Mouse (Mus musculus) forebrain, embryonic 14.5 days (tissue): ENCODE results near the gene Armc7. TPM values are rescaled to one million over a fixed set of nuclear protein-coding genes. Genes with fewer than 3 reads are reported as not detected.
A peak's percentile ranks its signal among the peaks of the same experiment; 100 is the strongest.
"Not testable (repeated sequence)": the region's sequence is repeated elsewhere in the genome, so short reads cannot be mapped to it uniquely, and the experiment has no call there.

Experiments
- ATAC-seq: fragments of 200-750 bp; cut with Nextera tagmentation; 2 replicates; pipeline ENCODE4 v1.8.0; 2017; ENCODE audit warnings: mild to moderate bottlenecking, moderate library complexity
- DNase-seq: peaks from one replicate; pipeline ENCODE4 v3.0.0-alpha.2; 2015; ENCODE audit warnings: low spot score
- H3K27ac ChIP-seq: fragments of 300-500 bp; sonication (generic); 2 replicates; pipeline ENCODE4 v1.5.1; 2014; ENCODE audit warnings: low read depth, mild to moderate bottlenecking, control low read depth, low read length, moderate library complexity
- H3K27me3 ChIP-seq: fragments of 300-500 bp; sonication (generic); replicated peaks from 2 replicates; pipeline ENCODE4 v1.6.1; 2014; ENCODE audit warnings: low read length, control low read depth, mixed read lengths; ENCODE audit not compliant: control insufficient read depth, insufficient read depth
- H3K36me3 ChIP-seq: fragments of 300-500 bp; sonication (generic); 2 replicates; pipeline ENCODE4 v1.6.1; 2014; ENCODE audit warnings: low read length, control low read depth; ENCODE audit not compliant: control insufficient read depth, insufficient read depth
- H3K4me1 ChIP-seq: fragments of 300-500 bp; sonication (generic); 2 replicates; pipeline ENCODE4 v1.6.1; 2014; ENCODE audit warnings: antibody characterized with exemption, low read length, control low read depth; ENCODE audit not compliant: control insufficient read depth, insufficient read depth
- H3K4me2 ChIP-seq: fragments of 300-500 bp; sonication (generic); 2 replicates; pipeline ENCODE4 v1.6.1; 2014; ENCODE audit warnings: mild to moderate bottlenecking, control low read depth, low read length
- H3K4me3 ChIP-seq: fragments of 300-500 bp; sonication (generic); 2 replicates; pipeline ENCODE4 v1.5.1; 2014; ENCODE audit warnings: low read depth, low read length, control low read depth
- H3K9ac ChIP-seq: fragments of 300-500 bp; sonication (generic); 2 replicates; pipeline ENCODE4 v1.6.1; 2014; ENCODE audit warnings: mild to moderate bottlenecking, low read length, control low read depth, moderate library complexity
- H3K9me3 ChIP-seq: fragments of 300-500 bp; sonication (generic); replicated peaks from 2 replicates; pipeline ENCODE4 v1.6.1; 2016; ENCODE audit warnings: low read length, control low read depth, mixed read lengths; ENCODE audit not compliant: control insufficient read depth
- WGBS: fragments of 180-500 bp; shearing (Covaris S2); extraction: QIAGEN DNeasy Blood & Tissue Kit; methylation state at CpG from one replicate; pipeline ENCODE4 v1.1.7; 2014; 5-methylcytosine and 5-hydroxymethylcytosine counted together
- polyA plus RNA-seq: library from polyadenylated mRNA; unstranded; fragments of >200 nt; fragmentation: Nextera tagmentation; extraction: Ambion mirVana; gene quantifications from 2 replicates; pipeline ENCODE4 v1.2.1, GENCODE M21; 2014

Gene Armc7
- polyA plus RNA-seq, 1 experiment from 2014 or later, result 11.5 TPM

GRCm38 (mm10) chr11:115451781-115452241 is 23.7 kb upstream of the Armc7 start:
- ATAC-seq, result no peak
- no peak overlapping the region for H3K4me3 ChIP-seq
- no peak overlapping the region for H3K27ac ChIP-seq
- DNase-seq, result no peak
- no peaks in the 10 kb centered on the region for H3K4me1 ChIP-seq
- no peaks in the 10 kb centered on the region for H3K9me3 ChIP-seq
- no peaks in the 10 kb centered on the region for H3K36me3 ChIP-seq
- no peaks in the 10 kb centered on the region for H3K27me3 ChIP-seq
- 83% methylated on average over 8 of the region's 8 CpGs for WGBS
- H3K4me2 ChIP-seq, result no peak overlapping the region
- H3K9ac ChIP-seq, result no peak overlapping the region

DNA sequence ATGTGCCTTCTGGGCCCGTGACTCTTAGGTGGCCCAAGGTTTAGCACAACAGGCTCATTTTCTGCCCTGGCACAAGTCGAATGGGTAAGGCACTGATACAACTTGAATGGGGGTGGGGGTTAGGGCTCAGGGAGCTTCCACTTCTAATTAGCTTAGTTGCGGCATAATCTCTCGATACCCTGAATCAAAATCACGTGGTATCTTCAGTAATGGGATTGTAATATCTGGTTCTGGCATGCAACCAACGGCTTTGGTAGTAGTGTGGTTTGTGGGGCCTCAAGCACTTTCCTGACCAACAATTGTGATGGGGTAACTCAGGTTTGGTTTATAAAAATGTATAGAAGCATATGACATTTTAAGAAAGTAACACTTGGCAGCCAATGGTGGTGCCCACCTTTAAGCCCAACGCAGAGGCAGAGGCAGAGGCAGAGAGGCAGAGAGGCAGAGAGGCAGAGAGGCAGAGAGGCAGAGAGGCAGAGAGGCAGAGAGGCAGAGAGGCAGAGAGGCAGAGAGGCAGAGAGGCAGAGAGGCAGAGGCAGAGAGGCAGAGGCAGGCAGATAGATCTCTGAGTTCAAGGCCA is 23.1 kb upstream of the Armc7 start:
- H3K4me2 ChIP-seq, result no peak overlapping the region
- H3K4me1 ChIP-seq, result no peaks in the 10 kb centered on the region
- no peaks in the 10 kb centered on the region for H3K9me3 ChIP-seq
- H3K27me3 ChIP-seq, result no peaks in the 10 kb centered on the region
- H3K4me3 ChIP-seq, result no peak overlapping the region
- no peaks in the 10 kb centered on the region for H3K36me3 ChIP-seq
- WGBS, result 64% methylated on average over 7 of the region's 7 CpGs
- ATAC-seq, result no peak
- no peak overlapping the region for H3K9ac ChIP-seq
- no peak overlapping the region for H3K27ac ChIP-seq
- no peak for DNase-seq

DNA sequence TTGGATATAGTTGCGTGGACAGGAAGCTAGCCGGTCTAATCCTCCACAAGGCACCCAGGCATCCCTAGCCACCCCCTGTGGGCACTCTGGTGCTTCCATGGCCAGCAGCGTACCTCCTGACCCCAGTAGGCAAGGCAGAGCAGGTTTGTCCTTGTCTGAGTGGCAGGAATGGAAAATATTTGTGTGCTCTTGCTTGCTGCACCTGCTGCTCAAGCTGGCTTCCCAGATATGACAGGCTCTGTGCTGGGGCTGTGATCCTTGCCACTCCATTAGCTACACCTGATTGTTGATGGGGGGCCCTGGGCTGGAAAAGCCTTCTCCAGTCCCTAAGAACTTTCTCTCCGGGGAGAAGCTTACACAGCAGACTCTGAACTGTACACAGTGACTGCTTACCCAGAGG is 22.2 kb upstream of the Armc7 start:
- Histone ChIP-seq H3K4me1 (no peaks in the 10 kb centered on the region), H3K27ac (no peak overlapping the region), H3K27me3 (no peaks in the 10 kb centered on the region), H3K4me3 (no peak overlapping the region), H3K9me3 (no peaks in the 10 kb centered on the region), H3K4me2 (no peak overlapping the region), H3K36me3 (no peaks in the 10 kb centered on the region), H3K9ac (no peak overlapping the region)
- no peak for ATAC-seq
- 71% methylated on average over 4 of the region's 4 CpGs for WGBS
- DNase-seq, result no peak

- ATAC-seq, H3K4me1 ChIP-seq, H3K36me3 ChIP-seq, H3K9me3 ChIP-seq, H3K4me2 ChIP-seq, H3K4me3 ChIP-seq, H3K27ac ChIP-seq, DNase-seq, H3K27me3 ChIP-seq, H3K9ac ChIP-seq: not testable (repeated sequence)
- 82% methylated on average over 6 of the region's 6 CpGs for WGBS
These were observed 20.6 kb upstream of the Armc7 start for GRCm38 (mm10) chr11:115454822-115455221.

- H3K9ac ChIP-seq, result no peak overlapping the region
- no peak overlapping the region for H3K4me2 ChIP-seq
- H3K27ac ChIP-seq, result no peak overlapping the region
- H3K4me1 ChIP-seq, result no peaks in the 10 kb centered on the region
- H3K36me3 ChIP-seq, result no peaks in the 10 kb centered on the region
- 86% methylated on average over 15 of the region's 15 CpGs for WGBS
- no peaks in the 10 kb centered on the region for H3K27me3 ChIP-seq
- DNase-seq, result no peak
- no peak overlapping the region for H3K4me3 ChIP-seq
- H3K9me3 ChIP-seq, result no peaks in the 10 kb centered on the region
- no peak for ATAC-seq
These were observed 19.8 kb upstream of the Armc7 start for GRCm38 (mm10) chr11:115455619-115456018.

GRCm38 (mm10) chr11:115456182-115456581 is 19.3 kb upstream of the Armc7 start:
- H3K9me3 ChIP-seq, result no peaks in the 10 kb centered on the region
- no peak overlapping the region for H3K9ac ChIP-seq
- no peak overlapping the region for H3K4me3 ChIP-seq
- H3K4me2 ChIP-seq, result no peak overlapping the region
- H3K27me3 ChIP-seq, result no peaks in the 10 kb centered on the region
- DNase-seq (no peak), ATAC-seq (no peak)
- H3K36me3 ChIP-seq, result no peaks in the 10 kb centered on the region
- no peak overlapping the region for H3K27ac ChIP-seq
- no peaks in the 10 kb centered on the region for H3K4me1 ChIP-seq
- WGBS, result 92% methylated on average over 5 of the region's 5 CpGs

GRCm38 (mm10) chr11:115457405-115457804 is 18.1 kb upstream of the Armc7 start:
- H3K27me3 ChIP-seq, result no peaks in the 10 kb centered on the region
- ATAC-seq, result no peak
- 34% methylated on average over 6 of the region's 6 CpGs for WGBS
- no peaks in the 10 kb centered on the region for H3K9me3 ChIP-seq
- H3K36me3 ChIP-seq, result no peaks in the 10 kb centered on the region
- H3K9ac ChIP-seq, result no peak overlapping the region
- H3K4me3 ChIP-seq, result no peak overlapping the region
- H3K27ac ChIP-seq, result no peak overlapping the region
- peak; percentile 19 for DNase-seq
- H3K4me2 ChIP-seq, result no peak overlapping the region
- no peaks in the 10 kb centered on the region for H3K4me1 ChIP-seq

DNA sequence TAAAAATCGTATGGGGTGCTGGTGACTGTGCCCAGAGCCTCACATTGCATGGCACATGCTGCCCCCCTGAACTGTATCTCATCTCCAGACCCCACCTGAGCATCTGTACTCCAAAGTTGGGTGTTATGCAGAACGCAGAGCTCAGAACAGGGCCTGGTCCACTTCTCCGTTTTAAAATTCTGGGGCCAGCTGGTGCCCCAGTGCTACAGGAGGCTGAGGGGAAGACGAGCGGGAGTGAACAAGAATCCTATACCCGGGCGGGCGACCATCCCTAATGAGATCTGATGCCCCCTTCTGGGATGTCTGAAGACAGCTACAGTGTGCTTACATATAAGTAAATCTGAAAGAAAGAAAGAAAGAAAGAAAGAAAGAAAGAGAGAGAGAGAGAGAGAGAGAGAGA is 14.5 kb upstream of the Armc7 start:
- Histone ChIP-seq H3K36me3 (no peaks in the 10 kb centered on the region), H3K4me1 (no peaks in the 10 kb centered on the region), H3K9me3 (no peaks in the 10 kb centered on the region), H3K9ac (no peak overlapping the region), H3K4me2 (no peak overlapping the region), H3K4me3 (no peak overlapping the region), H3K27ac (no peak overlapping the region), H3K27me3 (no peaks in the 10 kb centered on the region)
- ATAC-seq, result no peak
- WGBS, result 16% methylated on average over 8 of the region's 8 CpGs
- no peak for DNase-seq

- 77% methylated on average over 5 of the region's 5 CpGs for WGBS
- DNase-seq (no peak), ATAC-seq (no peak)
- Histone ChIP-seq H3K9ac (no peak overlapping the region), H3K9me3 (no peaks in the 10 kb centered on the region), H3K27ac (no peak overlapping the region), H3K4me3 (no peak overlapping the region), H3K27me3 (no peaks in the 10 kb centered on the region), H3K4me1 (no peaks in the 10 kb centered on the region), H3K36me3 (no peaks in the 10 kb centered on the region), H3K4me2 (no peak overlapping the region)
These were observed 13.6 kb upstream of the Armc7 start for GRCm38 (mm10) chr11:115461846-115462242.
